Mouse (Mus musculus): ENCODE data around the gene L1td1. TPM values are rescaled to one million over a fixed set of nuclear protein-coding genes. Genes with fewer than 3 reads are reported as not detected.

L1td1 gene
- polyA plus RNA-seq, 3 experiments from 2014 or later, result not detected

DNA sequence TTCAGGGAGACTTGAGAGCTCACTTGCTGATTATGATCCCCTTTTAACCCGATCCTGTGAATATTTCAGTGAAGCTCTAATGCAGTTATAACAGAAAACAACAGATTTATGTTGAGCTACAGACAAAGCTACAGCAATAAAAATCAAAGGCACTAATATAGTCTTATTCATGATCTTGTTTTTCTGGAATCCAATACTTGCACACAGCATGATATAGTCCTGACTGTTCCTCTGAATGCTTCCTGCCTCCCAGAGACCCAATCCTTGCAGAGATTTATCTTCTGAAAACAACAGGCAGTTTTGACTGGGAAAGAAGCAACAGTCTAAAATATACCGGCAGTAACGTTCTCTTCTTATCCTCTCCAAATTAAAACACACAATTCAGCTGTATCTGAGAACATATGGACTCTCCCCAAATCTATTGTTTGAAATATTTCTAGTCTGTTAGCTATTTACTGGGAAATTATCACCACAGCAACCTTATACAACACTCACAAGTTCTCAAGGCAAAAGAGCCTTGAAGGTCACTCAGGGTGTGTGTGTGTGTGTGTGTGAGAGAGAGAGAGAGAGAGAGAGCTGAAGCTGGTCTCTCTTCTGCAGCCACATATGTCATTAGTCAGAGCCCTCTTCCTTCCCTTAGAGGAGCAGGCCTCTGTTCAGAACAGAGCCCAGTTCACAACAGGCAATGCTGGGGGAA lies 16.8 kb downstream of the L1td1 start:
- no peak for ATAC-seq

DNA sequence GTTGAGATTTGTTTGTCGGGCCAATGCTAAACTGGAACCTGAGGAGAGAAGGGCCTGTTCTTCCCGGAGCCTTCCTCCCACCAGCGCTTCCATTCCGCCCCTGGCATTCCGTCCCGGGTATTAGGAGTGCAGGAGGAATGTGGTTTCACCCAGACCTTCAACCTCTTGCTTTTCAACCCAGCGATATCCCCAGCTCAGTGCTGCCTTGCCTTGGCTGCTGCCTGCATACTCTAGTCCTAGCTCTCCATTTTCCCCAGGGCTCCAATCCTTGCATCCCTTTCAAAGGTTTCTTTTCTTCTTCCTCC lies 17.3 kb downstream of the L1td1 start:
- ATAC-seq, result no peak

DNA sequence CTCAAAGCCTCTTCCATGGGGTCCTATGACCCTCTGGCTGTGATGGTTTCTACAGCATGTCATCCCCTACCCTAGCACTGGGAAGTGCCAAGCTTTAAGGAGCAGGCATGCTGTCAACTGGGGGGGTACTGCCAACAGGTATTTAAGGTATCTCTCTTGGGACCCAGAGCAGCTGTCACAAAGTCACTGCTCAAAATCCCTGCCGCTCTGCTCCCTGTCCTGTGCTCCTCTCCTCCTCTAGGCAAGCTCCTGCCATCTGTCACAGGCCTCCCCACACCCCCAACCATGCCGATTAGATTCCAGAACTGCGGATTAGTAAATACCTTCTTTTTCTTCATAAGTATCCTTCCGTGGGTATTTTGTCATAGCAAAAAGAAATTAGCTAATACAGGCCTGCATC lies 27.9 kb downstream of the L1td1 start:
- ATAC-seq, result no peak

DNA sequence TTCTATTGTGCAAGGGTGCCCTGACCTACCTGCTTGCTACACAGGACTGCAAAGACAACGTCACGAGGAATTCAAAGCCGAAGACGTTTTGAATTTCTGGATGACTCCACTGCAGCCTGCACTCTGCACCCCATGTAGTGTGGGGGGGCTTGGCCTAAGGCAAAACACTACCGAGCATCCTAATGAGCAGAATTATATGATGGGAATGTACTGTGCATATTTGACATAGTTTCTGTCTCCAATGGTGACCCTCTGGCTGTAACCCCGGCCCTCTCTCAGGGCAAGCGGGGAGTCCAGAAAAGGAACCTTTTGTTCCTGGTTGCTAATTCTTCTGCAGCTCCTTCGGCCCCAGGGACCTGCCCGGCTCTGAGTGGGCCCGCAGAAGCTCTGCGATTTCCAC lies 29.6 kb downstream of the L1td1 start:
- no peak for ATAC-seq

DNA sequence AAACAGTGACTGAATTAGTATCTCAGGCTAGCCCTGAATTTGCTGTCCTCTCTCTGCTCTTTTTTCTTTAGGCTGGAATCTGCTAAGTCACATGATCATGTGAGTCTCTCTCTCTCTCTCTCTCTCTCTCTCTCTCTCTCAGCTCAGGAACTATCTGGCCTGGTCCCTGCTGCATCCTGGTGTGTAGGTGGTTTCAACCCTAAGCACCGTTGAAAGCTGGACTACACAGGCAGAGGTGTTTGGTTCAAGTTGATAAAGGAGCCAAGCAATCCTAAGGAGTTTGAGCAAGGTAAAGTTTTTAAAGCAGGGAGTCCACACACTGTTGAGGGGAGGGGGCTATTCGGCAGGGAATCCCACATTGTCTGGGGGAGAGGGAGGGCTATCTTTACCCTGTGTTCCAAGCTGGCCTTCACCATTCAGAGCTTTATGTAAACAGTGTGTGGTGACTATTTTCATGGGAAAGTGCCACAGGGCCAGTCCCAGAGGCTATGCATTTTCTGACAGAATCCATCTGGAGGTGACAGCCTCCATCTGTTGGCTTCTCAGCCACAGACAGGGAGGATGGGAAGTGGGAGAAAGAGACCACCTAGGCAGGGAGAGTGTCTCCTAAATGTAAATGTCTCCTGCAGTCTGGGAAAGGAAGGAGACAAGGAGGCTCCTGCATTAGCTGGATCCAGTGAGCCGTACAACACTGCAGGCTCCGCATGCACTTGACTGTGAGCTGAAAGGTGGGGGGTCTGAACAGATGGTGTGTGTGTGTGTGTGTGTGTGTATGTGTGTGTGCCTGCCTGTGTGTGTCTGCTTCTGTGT lies 31.7 kb downstream of the L1td1 start:
- ATAC-seq, result no peak

DNA sequence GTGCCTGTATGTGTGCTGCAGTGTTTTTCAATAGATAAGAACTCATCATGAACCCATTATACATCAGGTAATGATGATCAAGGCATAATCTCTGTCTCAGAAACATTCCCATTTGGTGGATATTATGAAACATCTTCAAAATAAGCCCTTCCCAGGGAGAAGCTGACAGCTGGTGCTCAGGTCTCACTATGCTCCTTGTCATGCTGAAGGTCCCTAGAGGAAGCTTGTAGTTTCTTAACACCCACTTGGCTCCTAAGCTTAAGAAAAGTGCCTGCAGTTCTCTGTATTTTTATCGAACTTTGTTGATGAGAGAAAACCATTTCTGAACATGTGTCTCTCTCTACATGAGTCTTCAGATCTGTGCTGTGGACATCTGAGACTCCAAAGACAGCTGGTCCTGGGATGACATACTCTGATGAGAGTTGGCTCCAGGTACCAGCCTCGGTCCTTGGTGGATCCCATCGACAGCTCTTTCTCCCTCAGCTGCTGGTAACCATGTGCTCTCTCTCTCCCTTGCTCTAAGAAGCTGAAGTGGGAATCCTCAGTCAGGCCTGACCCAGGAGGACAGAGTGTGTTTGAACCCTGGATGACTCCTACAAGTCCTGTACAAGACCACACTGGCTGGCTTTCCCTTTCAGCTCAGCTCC lies 32.5 kb downstream of the L1td1 start:
- ATAC-seq, result no peak

DNA sequence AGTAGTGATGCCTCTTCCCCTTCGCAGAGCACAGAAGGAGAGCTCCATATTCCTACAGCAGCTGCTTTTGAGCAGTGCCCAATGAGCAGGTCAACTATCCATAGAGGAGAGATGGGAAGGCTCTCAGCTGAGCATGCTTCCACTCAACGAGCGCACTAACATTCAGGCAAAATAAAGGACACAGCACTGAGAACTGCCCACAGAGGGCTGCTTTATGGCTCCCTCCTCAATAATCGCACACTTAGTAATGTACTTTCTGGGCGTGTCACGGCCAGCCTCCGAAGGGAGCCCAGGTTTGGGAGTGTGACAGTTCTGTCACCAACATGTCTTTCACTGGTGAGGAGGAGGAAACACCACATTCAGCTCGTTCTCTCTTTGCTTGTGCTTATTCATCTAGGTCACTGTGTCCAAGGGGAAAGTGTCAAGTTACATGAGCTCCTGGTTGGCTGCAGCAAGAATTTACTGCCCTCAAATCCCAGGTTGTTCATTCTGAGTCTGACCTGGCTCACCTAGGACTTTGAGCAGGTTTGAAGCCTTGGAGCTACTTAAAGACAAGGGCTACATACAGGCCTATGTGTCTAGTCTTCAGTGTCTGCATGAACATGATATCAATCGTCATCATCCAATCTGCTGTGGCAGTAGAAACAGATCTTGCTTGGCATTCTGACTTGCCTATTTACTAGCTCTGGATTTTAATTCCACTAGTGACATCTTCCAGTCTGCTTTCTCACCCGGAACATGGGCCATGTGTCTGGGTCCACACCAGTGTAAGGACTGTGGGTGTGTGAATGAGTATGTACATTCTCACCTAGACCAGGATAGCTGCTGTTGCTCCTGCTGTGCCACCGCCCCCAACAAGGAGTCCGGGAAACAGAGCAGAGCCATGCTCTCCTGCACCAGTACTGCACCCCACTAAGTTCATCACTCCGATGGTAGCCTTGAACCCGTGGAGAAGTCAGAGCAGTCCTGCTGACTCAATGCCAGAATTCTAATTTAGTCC lies 40.9 kb downstream of the L1td1 start:
- ATAC-seq, result no peak

DNA sequence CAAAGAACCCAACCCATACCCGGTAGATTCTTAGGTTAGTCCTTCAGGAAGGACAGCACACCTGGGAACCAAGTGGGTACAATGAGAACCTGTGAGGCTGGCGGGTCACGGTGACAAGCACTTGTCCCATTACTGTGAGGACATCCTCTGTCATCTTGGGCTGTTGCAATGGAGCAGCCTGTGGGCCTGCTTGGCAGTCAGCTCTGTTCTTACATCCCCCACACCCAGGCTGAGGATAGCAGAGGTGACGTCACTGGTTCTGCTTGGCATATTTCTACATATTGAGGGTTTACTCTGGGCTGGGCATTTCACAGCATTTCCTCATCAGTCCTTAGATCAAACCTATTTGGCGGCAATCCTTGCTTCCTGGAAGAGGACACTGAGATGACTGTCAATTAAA lies 47.3 kb downstream of the L1td1 start:
- no peak for ATAC-seq

DNA sequence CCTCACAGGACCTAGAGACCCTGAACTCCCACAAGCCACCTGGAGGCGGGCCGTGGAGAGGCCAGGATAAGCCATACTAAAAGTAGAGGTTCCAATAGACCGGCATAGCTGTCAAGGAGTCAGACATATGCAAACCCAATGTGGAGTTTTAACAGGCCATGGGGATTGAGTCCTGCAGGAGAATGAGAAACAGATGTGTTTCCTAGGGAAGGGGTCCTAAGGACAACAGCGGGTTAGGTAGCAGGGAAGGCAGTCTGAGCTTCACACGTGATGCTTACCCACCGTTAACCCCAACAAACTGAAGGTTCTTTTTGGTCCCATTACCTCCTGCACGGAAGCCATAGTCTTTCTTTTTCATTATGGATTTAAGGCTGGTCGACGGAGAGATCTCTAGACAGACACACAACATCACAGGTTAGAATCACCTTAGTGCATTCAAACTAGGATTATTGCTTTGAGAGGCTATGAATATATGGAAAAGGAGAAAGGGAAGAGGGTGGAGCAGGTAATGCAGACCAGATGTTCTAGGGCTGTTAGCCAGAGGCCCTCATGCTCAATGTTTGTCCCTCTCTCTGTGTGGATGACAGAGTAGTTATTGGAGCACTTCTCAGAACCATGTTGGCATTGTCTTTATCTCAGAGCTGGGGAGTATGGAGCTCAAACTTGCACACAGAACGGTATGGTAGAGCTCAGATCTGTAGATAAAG lies 50.3 kb downstream of the L1td1 start:
- ATAC-seq, result no peak

DNA sequence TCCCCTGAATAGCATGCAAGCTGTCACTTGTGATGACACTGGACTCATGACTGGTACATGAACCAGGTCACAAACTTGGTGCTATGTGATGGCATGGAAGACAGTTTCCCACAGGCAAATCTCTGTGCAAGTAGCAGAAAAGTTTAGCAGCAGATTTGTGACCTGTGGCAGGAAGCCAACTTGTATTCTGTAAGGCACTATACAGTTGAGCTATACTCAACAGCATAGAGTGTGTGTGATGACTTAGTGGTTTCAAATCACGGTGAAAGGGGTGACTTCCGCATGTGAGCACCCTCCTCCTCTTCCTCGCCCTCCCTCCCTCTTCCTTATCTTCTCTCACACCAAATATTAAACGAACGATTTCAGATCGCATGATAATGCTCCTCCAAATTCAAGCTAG lies 50.9 kb downstream of the L1td1 start:
- no peak for ATAC-seq

DNA sequence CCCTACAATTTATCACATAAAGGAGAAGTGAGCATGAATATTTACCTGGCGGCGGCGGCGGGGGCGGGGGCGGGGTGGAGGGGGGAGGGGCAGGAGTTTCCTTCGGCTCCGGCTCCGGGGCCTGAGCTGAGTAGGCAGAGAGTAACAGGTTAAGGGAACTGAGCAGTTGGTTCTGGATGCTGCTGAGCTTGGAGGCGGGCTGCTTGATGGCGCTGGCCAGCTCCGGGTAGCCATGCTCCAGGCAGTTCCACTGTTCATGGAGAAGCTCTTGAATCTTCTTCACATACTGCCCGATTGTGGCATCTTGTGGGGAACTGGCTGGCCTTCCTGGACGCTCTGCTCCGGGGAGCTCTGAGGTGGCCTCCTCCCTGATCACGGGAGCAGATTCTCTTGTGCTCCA lies 51.7 kb downstream of the L1td1 start:
- ATAC-seq, result no peak

DNA sequence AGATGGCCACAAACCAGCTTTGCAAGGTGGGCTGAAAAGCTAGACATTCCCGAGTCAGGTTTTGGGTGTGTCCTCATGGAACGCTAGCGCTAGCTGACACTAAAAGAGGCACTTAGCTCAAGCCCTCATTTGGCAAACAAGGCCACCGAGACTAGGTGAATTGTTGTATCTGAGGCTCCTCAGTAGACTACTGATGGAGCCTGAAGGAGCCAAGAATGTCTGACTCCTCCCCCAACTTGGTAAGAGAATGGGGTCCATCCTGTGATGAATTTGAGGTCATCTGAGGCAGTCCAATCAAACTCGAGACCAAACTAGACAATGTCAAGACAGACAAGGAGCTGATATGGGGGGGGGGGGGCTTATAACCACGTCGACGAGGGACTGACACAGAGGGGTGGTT lies 59.3 kb downstream of the L1td1 start:
- ATAC-seq, result no peak

DNA sequence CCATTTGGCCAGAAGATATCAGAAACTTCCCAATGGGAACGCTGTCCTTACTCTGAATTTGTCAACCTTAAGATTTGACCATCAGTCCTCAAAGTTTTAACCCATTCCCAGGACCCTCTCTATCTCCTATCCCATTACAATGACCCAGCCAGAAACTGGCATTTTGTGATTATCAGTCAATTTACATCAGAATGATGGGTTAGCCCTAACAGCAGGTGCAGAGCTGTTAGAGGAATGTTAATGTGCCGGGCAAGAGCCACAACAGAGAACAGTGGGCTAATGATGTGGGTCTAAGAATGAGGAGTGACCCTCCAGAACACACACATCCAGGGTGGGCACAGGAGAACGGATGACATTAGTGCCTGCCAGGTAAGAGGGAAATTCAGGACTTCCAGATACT lies 59.7 kb downstream of the L1td1 start:
- ATAC-seq, result no peak

Other genes starting within 250 kb of the L1td1 start
- not detected for gene Kank4, start 90.8 kb downstream of the L1td1 start, polyA plus RNA-seq (2017; shearing (Covaris generic))
- gene I0C0044D17Rik, start 97.1 kb downstream of the L1td1 start, polyA plus RNA-seq (2017; shearing (Covaris generic)), result not detected
- 10 to 100 TPM; 13.8 to 23.4 (median 17.3) TPM for gene Usp1, start 197.1 kb downstream of the L1td1 start, polyA plus RNA-seq (2017; shearing (Covaris generic))